Mouse (Mus musculus) brain, embryonic 14.5 days (tissue): ENCODE results near the gene Ptafr.

Experiments used
- CTCF ChIP-seq: fragments of 200-500 bp; IDR thresholded peaks from 2 replicates; pipeline ENCODE4 v1.5.1; 2012; ENCODE audit warnings: inconsistent platforms, mild to moderate bottlenecking, moderate library complexity, borderline replicate concordance; ENCODE audit not compliant: insufficient read depth, insufficient read length; ENCODE audit errors: extremely low read depth
- POLR2A ChIP-seq: fragments of 200-500 bp; IDR thresholded peaks from 2 replicates; pipeline ENCODE4 v1.6.1; 2012; ENCODE audit warnings: mild to moderate bottlenecking, inconsistent platforms, borderline replicate concordance; ENCODE audit not compliant: poor library complexity, insufficient read depth, insufficient read length, severe bottlenecking; ENCODE audit errors: extremely low read depth

DNA sequence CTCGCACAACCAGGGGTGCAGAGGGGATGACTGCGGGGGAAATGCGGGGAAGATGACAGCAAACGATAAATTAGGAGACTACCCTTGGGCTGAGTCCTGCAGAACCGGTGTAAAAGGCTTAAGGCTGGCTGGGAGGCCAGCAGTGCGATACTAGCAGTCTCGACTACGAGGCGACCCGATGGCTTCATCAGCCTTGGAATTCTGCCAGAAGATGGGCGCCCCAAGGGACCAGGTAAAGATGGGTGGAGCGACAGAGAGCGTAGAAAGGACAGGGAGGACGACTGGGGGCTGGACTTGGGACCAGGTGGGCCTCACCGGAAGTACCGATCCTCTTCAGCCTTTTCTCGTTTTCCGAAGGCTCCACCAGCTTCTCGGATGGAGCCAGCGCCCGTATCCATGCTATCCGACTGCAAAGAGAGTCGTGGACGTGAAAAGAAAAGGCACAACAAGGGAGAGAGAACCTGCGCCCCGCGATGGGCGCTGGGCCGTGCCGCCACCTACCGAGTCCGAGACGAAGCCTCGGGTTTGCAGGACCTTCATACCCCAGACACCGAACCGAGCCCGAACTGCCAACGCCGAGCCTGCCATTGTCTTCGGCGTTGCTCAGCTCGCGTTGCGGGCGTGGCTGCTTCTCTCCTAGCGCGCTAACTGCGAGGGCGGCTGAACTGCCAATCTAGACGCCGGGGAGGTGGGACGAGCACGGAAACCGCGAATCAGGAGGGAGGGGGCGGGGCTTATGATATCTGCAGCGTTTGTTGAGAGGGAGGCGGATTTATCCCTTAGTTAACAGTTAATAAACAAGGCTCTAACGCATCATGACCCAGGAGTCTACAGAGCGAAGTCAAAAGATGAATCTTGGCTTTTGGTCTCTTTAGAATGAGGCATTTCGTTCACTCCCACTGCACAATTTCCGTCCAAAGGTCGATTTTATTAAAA is 30.6 kb upstream of the Ptafr start, which contains the start of gene Atpif1:
- TF ChIP-seq CTCF (no peak), POLR2A (peak; percentile 80; the same call in 1 of the 2 replicates)
